In the genomic region with DNA sequence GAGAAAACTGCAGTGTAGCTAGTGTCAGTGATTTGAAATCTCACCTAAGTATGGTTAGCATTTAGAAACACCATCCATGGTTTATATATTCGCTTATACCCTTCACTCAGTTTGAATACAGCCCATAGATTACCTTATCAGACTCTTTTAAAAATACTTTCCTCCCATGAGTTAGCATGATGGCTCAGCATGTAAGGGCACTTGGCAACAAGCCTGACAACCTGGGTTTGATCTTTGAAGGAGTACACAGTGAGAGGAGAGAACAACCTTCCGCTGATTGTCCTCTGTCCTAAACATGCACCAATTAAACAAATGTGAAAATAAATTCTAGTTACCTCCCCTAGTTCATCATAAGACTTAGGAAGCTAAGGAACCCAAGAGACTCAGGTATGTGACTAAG, we compare ENCODE assay signal across 30 mouse cellular contexts.
A peak's percentile ranks its signal among the peaks of the same experiment; 100 is the strongest.
DNase-seq lines count a peak whose midpoint lies in the region; ATAC-seq lines count a peak whose summit lies in the region.
"Had no signal": no experiment of that assay in that cellular context is flagged by ENCODE, and none has a peak within 500 bp of the region (broad histone marks: within the 10 kb centered on the region; RNA-seq: fewer than 3 reads in every experiment).

No protein-coding gene starts in this region.

- H3K9me3 ChIP-seq in heart, embryonic 13.5 days, result no peaks in the 10 kb centered on the region
- no peaks in the 10 kb centered on the region for H3K9me3 ChIP-seq in midbrain, embryonic 14.5 days (ENCODE audit: control insufficient read depth, low read length)
- H3K9me3 ChIP-seq: embryonic facial prominence, embryonic 12.5 days; embryonic facial prominence, embryonic 15.5 days; heart, embryonic 10.5 days; heart, embryonic 15.5 days; hindbrain, embryonic 10.5 days; hindbrain, embryonic 13.5 days; intestine, embryonic 15.5 days had no signal

- no peaks in the 10 kb centered on the region for H3K36me3 ChIP-seq in heart, embryonic 13.5 days
- no peaks in the 10 kb centered on the region for H3K36me3 ChIP-seq in midbrain, embryonic 14.5 days (ENCODE audit: control insufficient read depth, insufficient read depth, low read length)
- H3K36me3 ChIP-seq: embryonic facial prominence, embryonic 12.5 days; embryonic facial prominence, embryonic 15.5 days; G1E; heart, embryonic 10.5 days; heart, embryonic 15.5 days; hindbrain, embryonic 10.5 days; hindbrain, embryonic 13.5 days; intestine, embryonic 15.5 days had no signal

- H3K4me1 ChIP-seq in heart, embryonic 13.5 days, result peaks cover 43% of the 10 kb centered on the region
- 0 out of 2 replicates have a peak, but pooled peaks cover 7% of the 10 kb centered on the region for H3K4me1 ChIP-seq in midbrain, embryonic 14.5 days (ENCODE audit: control insufficient read depth, insufficient read depth, low read length)
- H3K4me1 ChIP-seq: embryonic facial prominence, embryonic 12.5 days; embryonic facial prominence, embryonic 15.5 days; intestine, embryonic 15.5 days had no signal

- no peaks in the 10 kb centered on the region for H3K27me3 ChIP-seq in heart, embryonic 13.5 days (replicated peaks)
- H3K27me3 ChIP-seq in midbrain, embryonic 14.5 days (ENCODE audit: control insufficient read depth, insufficient read depth, low read length), result no peaks in the 10 kb centered on the region; the same call in 1 of the 2 replicates
- H3K27me3 ChIP-seq: CH12.LX; embryonic facial prominence, embryonic 12.5 days; embryonic facial prominence, embryonic 15.5 days; heart, embryonic 15.5 days; intestine, embryonic 15.5 days had no signal

- ATAC-seq in heart, embryonic 13.5 days (ENCODE audit: extremely low read depth, insufficient number of reproducible peaks, low FRiP score, low TSS enrichment), result no peak
- ATAC-seq in midbrain, embryonic 14.5 days (ENCODE audit: low FRiP score, low TSS enrichment), result no peak
- ATAC-seq: forebrain, embryonic 14.5 days; forebrain, postnatal 0 days; hindbrain, embryonic 16.5 days; intestine, embryonic 15.5 days had no signal

- H3K4me3 ChIP-seq in heart, embryonic 13.5 days, result no peak overlapping the region
- H3K4me3 ChIP-seq in midbrain, embryonic 14.5 days (replicated peaks; ENCODE audit: low read depth, low read length), result no peak overlapping the region
- H3K4me3 ChIP-seq: embryonic facial prominence, embryonic 12.5 days; embryonic facial prominence, embryonic 15.5 days; gastrocnemius, adult 2 months; heart, embryonic 10.5 days; heart, embryonic 15.5 days; hindbrain, embryonic 10.5 days; hindbrain, embryonic 13.5 days; intestine, embryonic 15.5 days had no signal

- 57% methylated on average over 2 of the region's 2 CpGs for WGBS in heart, embryonic 13.5 days
- 86% methylated on average over 2 of the region's 2 CpGs for WGBS in midbrain, embryonic 14.5 days

- H3K4me2 ChIP-seq in heart, embryonic 13.5 days, result no peak overlapping the region
- no peak overlapping the region for H3K4me2 ChIP-seq in midbrain, embryonic 14.5 days (ENCODE audit: low read length)
- H3K4me2 ChIP-seq: embryonic facial prominence, embryonic 12.5 days; embryonic facial prominence, embryonic 15.5 days; heart, embryonic 15.5 days; hindbrain, embryonic 13.5 days; intestine, embryonic 15.5 days had no signal

- peak; percentile 48 for DNase-seq in adrenal gland, adult 2 months
- no peak for DNase-seq in adrenal gland, adult 8-10 months
- no peak for DNase-seq in heart, adult 8-10 months (ENCODE audit: low spot score)
- peak; percentile 25 for DNase-seq in adrenal gland, postnatal 14 days
- no peak for DNase-seq in testis, postnatal 10 days (ENCODE audit: low spot score)
- DNase-seq in midbrain, embryonic 14.5 days, result no peak
- DNase-seq: B cell, adult 2 months; cerebellum, adult 11 months; cerebellum, adult 2 months; cerebellum, adult 9-11 months; cerebellum, postnatal 25 days; forebrain, postnatal 0 days; gastrocnemius, adult 2 months; gastrocnemius, postnatal 14 days; heart, adult 18-20 months; heart, postnatal 10 days; heart, postnatal 36 days; kidney, adult 11 months had no signal

- peak overlapping the region; percentile 30; the same call in 1 of the 2 replicates for H3K27ac ChIP-seq in heart, embryonic 13.5 days (replicated peaks)
- H3K27ac ChIP-seq in midbrain, embryonic 14.5 days (replicated peaks; ENCODE audit: low read depth, low read length), result no peak overlapping the region
- H3K27ac ChIP-seq: embryonic facial prominence, embryonic 12.5 days; embryonic facial prominence, embryonic 15.5 days; gastrocnemius, adult 2 months; heart, embryonic 10.5 days; heart, embryonic 15.5 days; hindbrain, embryonic 10.5 days; hindbrain, embryonic 13.5 days; intestine, embryonic 15.5 days had no signal

- no peak overlapping the region for H3K9ac ChIP-seq in heart, embryonic 13.5 days
- H3K9ac ChIP-seq in midbrain, embryonic 14.5 days (replicated peaks; ENCODE audit: low read length), result no peak overlapping the region
- H3K9ac ChIP-seq: embryonic facial prominence, embryonic 12.5 days; embryonic facial prominence, embryonic 15.5 days; forebrain, postnatal 0 days; heart, embryonic 15.5 days; hindbrain, embryonic 13.5 days; intestine, embryonic 15.5 days had no signal

Comparison
In these comparisons a context has a peak if more than half of its experiments do, and no peak if none do; other contexts are left out.
1. DNase-seq: peak in adrenal gland, adult 2 months (single experiment) and adrenal gland, postnatal 14 days (single experiment); none in adrenal gland, adult 8-10 months (single experiment), heart, adult 8-10 months (single experiment), testis, postnatal 10 days (single experiment) and midbrain, embryonic 14.5 days (single experiment).